Mouse (Mus musculus): ENCODE data around the gene Lsm3. TPM values are rescaled to one million over a fixed set of nuclear protein-coding genes. Genes with fewer than 3 reads are reported as not detected.

The Lsm3 gene
- polyA plus RNA-seq, 1 experiment from 2014 or later: 276 TPM

- Histone ChIP-seq H3K9ac (no peak overlapping the region), H3K36me3 (replicated peaks) (peaks cover 87% of the 10 kb centered on the region), H3K27me3 (no peaks in the 10 kb centered on the region), H3K9me3 (no peaks in the 10 kb centered on the region), H3K27ac (no peak overlapping the region), H3K4me3 (replicated peaks) (no peak overlapping the region), H3K4me1 (peaks cover 4% of the 10 kb centered on the region; the same call in 1 of the 2 replicates), H3K4me2 (no peak overlapping the region)
- no peak for ATAC-seq (ENCODE audit: low FRiP score)
- WGBS: 88% methylated on average over 9 of the region's 9 CpGs
Measured at GRCm38 (mm10) chr6:91488496-91489212, 27.1 kb upstream of the Lsm3 start.

- WGBS: 90% methylated on average over 10 of the region's 10 CpGs
Measured at GRCm38 (mm10) chr6:91489872-91490271, 25.9 kb upstream of the Lsm3 start.

GRCm38 (mm10) chr6:91491004-91491403 is 24.7 kb upstream of the Lsm3 start:
- Histone ChIP-seq H3K4me3 (replicated peaks) (no peak overlapping the region), H3K4me1 (peaks cover 4% of the 10 kb centered on the region; the same call in 1 of the 2 replicates), H3K36me3 (replicated peaks) (peaks cover 81% of the 10 kb centered on the region), H3K27ac (no peak overlapping the region), H3K9me3 (no peaks in the 10 kb centered on the region), H3K27me3 (no peaks in the 10 kb centered on the region), H3K9ac (no peak overlapping the region), H3K4me2 (no peak overlapping the region)
- no peak for ATAC-seq (ENCODE audit: low FRiP score)
- 74% methylated on average over 6 of the region's 6 CpGs for WGBS

More at GRCm38 (mm10) chr6:91489872-91490271, 25.9 kb upstream of the Lsm3 start:
- peaks cover 84% of the 10 kb centered on the region for H3K36me3 ChIP-seq (replicated peaks)
- no peak for ATAC-seq (ENCODE audit: low FRiP score)
- H3K27ac ChIP-seq: no peak overlapping the region
- peaks cover 4% of the 10 kb centered on the region; the same call in 1 of the 2 replicates for H3K4me1 ChIP-seq
- no peaks in the 10 kb centered on the region for H3K27me3 ChIP-seq
- no peak overlapping the region for H3K4me2 ChIP-seq
- no peaks in the 10 kb centered on the region for H3K9me3 ChIP-seq
- H3K4me3 ChIP-seq (replicated peaks): no peak overlapping the region
- no peak overlapping the region for H3K9ac ChIP-seq

- Histone ChIP-seq H3K4me1 (peaks cover 4% of the 10 kb centered on the region; the same call in 1 of the 2 replicates), H3K36me3 (replicated peaks) (peaks cover 80% of the 10 kb centered on the region), H3K27ac (no peak overlapping the region), H3K27me3 (no peaks in the 10 kb centered on the region), H3K4me3 (replicated peaks) (no peak overlapping the region), H3K9ac (no peak overlapping the region), H3K4me2 (no peak overlapping the region), H3K9me3 (no peaks in the 10 kb centered on the region)
- no peak for ATAC-seq (ENCODE audit: low FRiP score)
- WGBS: 90% methylated on average over 10 of the region's 10 CpGs
Measured at GRCm38 (mm10) chr6:91493053-91493452, 22.7 kb upstream of the Lsm3 start.

- H3K27me3 ChIP-seq: no peaks in the 10 kb centered on the region
- no peak overlapping the region for H3K4me3 ChIP-seq (replicated peaks)
- H3K9me3 ChIP-seq: no peaks in the 10 kb centered on the region
- H3K36me3 ChIP-seq (replicated peaks): peaks cover 84% of the 10 kb centered on the region
- ATAC-seq (ENCODE audit: low FRiP score): no peak
- WGBS: 93% methylated on average over 8 of the region's 8 CpGs
- peaks cover 4% of the 10 kb centered on the region; the same call in 1 of the 2 replicates for H3K4me1 ChIP-seq
- no peak overlapping the region for H3K27ac ChIP-seq
- H3K9ac ChIP-seq: no peak overlapping the region
- H3K4me2 ChIP-seq: no peak overlapping the region
Measured at GRCm38 (mm10) chr6:91494526-91494925, 21.2 kb upstream of the Lsm3 start.

- Histone ChIP-seq H3K36me3 (replicated peaks) (peaks cover 96% of the 10 kb centered on the region), H3K27me3 (no peaks in the 10 kb centered on the region), H3K27ac (no peak overlapping the region), H3K4me3 (replicated peaks) (no peak overlapping the region), H3K4me2 (no peak overlapping the region), H3K9ac (no peak overlapping the region), H3K9me3 (0 out of 2 replicates have a peak, but pooled peaks cover 2% of the 10 kb centered on the region), H3K4me1 (no peaks in the 10 kb centered on the region)
- 84% methylated on average over 1 of the region's 1 CpGs for WGBS
- ATAC-seq (ENCODE audit: low FRiP score): no peak
Measured at GRCm38 (mm10) chr6:91503302-91503701, 12.4 kb upstream of the Lsm3 start.

GRCm38 (mm10) chr6:91506036-91506435 is 9.7 kb upstream of the Lsm3 start:
- no peaks in the 10 kb centered on the region for H3K4me1 ChIP-seq
- 90% methylated on average over 5 of the region's 5 CpGs for WGBS
- no peaks in the 10 kb centered on the region for H3K27me3 ChIP-seq
- no peak for ATAC-seq (ENCODE audit: low FRiP score)
- H3K36me3 ChIP-seq (replicated peaks): peaks cover 72% of the 10 kb centered on the region
- 0 out of 2 replicates have a peak, but pooled peaks cover 2% of the 10 kb centered on the region for H3K9me3 ChIP-seq
- H3K4me3 ChIP-seq (replicated peaks): no peak overlapping the region
- no peak overlapping the region for H3K4me2 ChIP-seq
- no peak overlapping the region for H3K27ac ChIP-seq
- H3K9ac ChIP-seq: no peak overlapping the region

GRCm38 (mm10) chr6:91508041-91508440 is 7.7 kb upstream of the Lsm3 start:
- Histone ChIP-seq H3K4me1 (no peaks in the 10 kb centered on the region), H3K27me3 (no peaks in the 10 kb centered on the region), H3K9ac (no peak overlapping the region), H3K9me3 (0 out of 2 replicates have a peak, but pooled peaks cover 2% of the 10 kb centered on the region), H3K4me2 (no peak overlapping the region), H3K4me3 (replicated peaks) (no peak overlapping the region), H3K27ac (no peak overlapping the region), H3K36me3 (replicated peaks) (peaks cover 55% of the 10 kb centered on the region)
- no peak for ATAC-seq (ENCODE audit: low FRiP score)
- WGBS: 87% methylated on average over 3 of the region's 3 CpGs

- H3K27ac ChIP-seq: no peak overlapping the region
- no peaks in the 10 kb centered on the region for H3K27me3 ChIP-seq
- H3K36me3 ChIP-seq (replicated peaks): peaks cover 42% of the 10 kb centered on the region
- no peak overlapping the region for H3K9ac ChIP-seq
- H3K4me2 ChIP-seq: no peak overlapping the region
- WGBS: 37% methylated on average over 7 of the region's 7 CpGs
- no peaks in the 10 kb centered on the region for H3K9me3 ChIP-seq
- H3K4me3 ChIP-seq (replicated peaks): no peak overlapping the region
- H3K4me1 ChIP-seq: peaks cover under 1% of the 10 kb centered on the region; the same call in 1 of the 2 replicates
- ATAC-seq (ENCODE audit: low FRiP score): no peak
Measured at GRCm38 (mm10) chr6:91509326-91509725, 6.4 kb upstream of the Lsm3 start.

GRCm38 (mm10) chr6:91510211-91510610 is 5.5 kb upstream of the Lsm3 start:
- Histone ChIP-seq H3K9me3 (no peaks in the 10 kb centered on the region), H3K4me1 (peaks cover 10% of the 10 kb centered on the region; the same call in 1 of the 2 replicates), H3K27ac (no peak overlapping the region), H3K36me3 (replicated peaks) (peaks cover 33% of the 10 kb centered on the region), H3K4me2 (no peak overlapping the region), H3K4me3 (replicated peaks) (no peak overlapping the region), H3K27me3 (no peaks in the 10 kb centered on the region), H3K9ac (no peak overlapping the region)
- no peak for ATAC-seq (ENCODE audit: low FRiP score)
- 89% methylated on average over 10 of the region's 10 CpGs for WGBS

- Histone ChIP-seq H3K27ac (no peak overlapping the region), H3K9ac (no peak overlapping the region), H3K36me3 (replicated peaks) (peaks cover 15% of the 10 kb centered on the region), H3K4me1 (peaks cover 21% of the 10 kb centered on the region), H3K27me3 (no peaks in the 10 kb centered on the region), H3K4me2 (peak overlapping the region; percentile 76; the same call in 1 of the 2 replicates), H3K4me3 (replicated peaks) (no peak overlapping the region), H3K9me3 (no peaks in the 10 kb centered on the region)
- ATAC-seq (ENCODE audit: low FRiP score): no peak
Measured at GRCm38 (mm10) chr6:91514135-91514534, 1.6 kb upstream of the Lsm3 start.

- peak overlapping the region; percentile 76 for H3K4me2 ChIP-seq
- no peaks in the 10 kb centered on the region for H3K27me3 ChIP-seq
- no peak for ATAC-seq (ENCODE audit: low FRiP score)
- peak overlapping the region; percentile 71 for H3K9ac ChIP-seq
- H3K4me3 ChIP-seq (replicated peaks): peak overlapping the region; percentile 80
- WGBS: 35% methylated on average over 10 of the region's 10 CpGs
- no peaks in the 10 kb centered on the region for H3K9me3 ChIP-seq
- no peak overlapping the region for H3K27ac ChIP-seq
- H3K4me1 ChIP-seq: peaks cover 21% of the 10 kb centered on the region
- peaks cover 22% of the 10 kb centered on the region for H3K36me3 ChIP-seq (replicated peaks)
Measured at GRCm38 (mm10) chr6:91514737-91515362, 878 bp upstream of the Lsm3 start.

All from forebrain, embryonic 12.5 days (tissue).